Mouse (Mus musculus) c-Kit-positive CD71-negative TER-119-negative erythroid progenitor cells, embryonic 14.5 days (primary cell): ENCODE measurements around the gene Pdzd7.

Experiments
- DNase-seq: peaks from one replicate; pipeline ENCODE4 v3.0.0-alpha.2; 2013; ENCODE audit warnings: low read depth

Pdzd7 gene

GRCm38 (mm10) chr19:45045651-45046050, at the start of gene Pdzd7:
TSS of gene Pdzd7 (minus strand) at chr19:45045717.
- no peak for DNase-seq

DNA sequence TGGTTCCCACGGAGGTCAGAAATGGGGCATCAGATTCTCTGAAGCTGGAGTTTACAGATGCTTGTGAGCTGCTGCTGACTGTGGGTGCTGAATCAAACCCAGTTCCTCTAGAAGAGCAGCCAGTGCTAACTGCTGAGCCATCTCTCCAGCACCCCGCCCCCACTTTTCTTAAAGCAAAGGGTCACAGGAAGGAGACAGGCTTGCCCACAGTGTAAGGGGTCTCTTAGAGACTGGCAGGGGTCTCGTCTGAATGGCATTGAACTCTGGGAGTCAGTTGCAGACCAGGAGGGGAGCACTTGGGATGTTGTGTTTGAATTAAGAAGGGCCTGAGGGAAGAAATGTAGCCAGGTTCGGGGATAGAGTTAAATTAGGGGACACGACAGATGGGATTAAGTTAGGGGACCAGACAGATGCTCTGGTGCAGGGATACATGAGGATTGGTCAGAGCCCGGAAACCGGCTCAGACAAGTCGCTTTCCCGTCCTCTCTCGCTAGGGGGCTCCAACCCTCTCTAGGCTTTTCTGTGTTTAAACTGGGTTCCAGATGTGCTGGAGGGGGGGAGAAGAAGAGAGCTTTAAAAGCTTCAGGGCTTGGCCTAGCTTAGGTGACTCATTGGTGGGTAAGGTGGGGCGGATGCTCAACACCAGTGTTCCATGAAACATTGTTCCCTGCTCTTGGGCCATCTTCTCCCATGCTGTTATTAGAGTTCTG, 36.5 kb upstream of the Pdzd7 start:
- DNase-seq: peak; percentile 67

GRCm38 (mm10) chr19:45081279-45081678, 35.8 kb upstream of the Pdzd7 start:
- peak; percentile 62 for DNase-seq

DNA sequence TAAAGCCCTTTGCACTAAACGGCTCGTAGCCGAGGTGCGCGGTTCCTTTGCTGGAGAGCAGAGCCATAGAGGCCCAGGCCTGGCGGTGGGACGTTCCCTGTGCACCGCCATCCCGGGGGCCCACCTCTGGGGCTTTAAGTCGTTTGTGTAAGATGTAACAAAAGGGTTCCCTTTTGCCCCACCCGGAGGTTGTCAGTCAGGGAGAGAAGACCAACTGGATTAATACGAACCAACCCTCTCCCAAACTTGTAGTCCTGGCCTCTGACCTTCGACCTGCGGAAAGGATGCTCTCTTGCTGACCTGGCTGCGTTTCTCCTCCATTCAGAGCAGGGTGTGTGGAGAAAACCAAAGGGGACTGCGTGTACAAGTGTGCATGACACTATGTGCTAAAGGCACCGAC, 35.2 kb upstream of the Pdzd7 start:
- DNase-seq: no peak

DNA sequence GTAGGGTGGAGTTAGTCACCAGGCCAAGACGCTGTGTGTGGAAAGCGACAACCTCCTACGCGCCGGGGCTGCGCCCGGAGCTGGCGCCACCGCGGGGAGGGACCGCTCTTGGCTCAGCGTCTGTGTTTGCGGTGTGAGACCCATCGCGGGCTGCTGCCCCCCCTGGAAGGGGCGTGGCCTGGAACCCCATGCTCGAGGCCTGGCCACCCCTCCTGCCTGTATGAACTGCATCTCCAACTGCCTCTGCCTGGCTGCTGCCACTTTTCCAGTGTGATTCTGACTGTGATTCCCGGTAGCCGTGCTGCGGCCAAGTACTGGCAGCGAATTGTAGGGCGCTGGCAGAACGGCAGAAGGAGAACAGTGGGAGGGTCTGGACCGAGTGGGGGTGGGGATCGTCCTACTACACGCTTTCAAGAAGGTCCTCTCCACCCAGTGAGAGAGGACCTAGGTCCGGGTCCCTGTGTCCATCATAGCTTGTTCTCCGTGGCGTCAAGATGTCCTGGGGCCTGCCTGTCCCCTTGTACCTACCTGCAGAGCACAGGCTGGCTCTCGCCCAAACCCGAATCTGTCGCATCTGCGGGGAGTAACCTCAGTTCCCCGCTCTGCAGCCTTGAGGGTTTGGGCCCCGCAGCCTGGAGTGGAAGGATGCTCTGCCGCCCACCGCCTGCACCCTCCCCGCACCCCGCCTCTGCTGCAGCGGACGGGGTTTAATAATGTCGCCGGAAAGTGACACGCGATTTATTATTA, 34.4 kb upstream of the Pdzd7 start:
- DNase-seq: peak; percentile 66

GRCm38 (mm10) chr19:45078971-45079764, 33.7 kb upstream of the Pdzd7 start:
- no peak for DNase-seq

DNA sequence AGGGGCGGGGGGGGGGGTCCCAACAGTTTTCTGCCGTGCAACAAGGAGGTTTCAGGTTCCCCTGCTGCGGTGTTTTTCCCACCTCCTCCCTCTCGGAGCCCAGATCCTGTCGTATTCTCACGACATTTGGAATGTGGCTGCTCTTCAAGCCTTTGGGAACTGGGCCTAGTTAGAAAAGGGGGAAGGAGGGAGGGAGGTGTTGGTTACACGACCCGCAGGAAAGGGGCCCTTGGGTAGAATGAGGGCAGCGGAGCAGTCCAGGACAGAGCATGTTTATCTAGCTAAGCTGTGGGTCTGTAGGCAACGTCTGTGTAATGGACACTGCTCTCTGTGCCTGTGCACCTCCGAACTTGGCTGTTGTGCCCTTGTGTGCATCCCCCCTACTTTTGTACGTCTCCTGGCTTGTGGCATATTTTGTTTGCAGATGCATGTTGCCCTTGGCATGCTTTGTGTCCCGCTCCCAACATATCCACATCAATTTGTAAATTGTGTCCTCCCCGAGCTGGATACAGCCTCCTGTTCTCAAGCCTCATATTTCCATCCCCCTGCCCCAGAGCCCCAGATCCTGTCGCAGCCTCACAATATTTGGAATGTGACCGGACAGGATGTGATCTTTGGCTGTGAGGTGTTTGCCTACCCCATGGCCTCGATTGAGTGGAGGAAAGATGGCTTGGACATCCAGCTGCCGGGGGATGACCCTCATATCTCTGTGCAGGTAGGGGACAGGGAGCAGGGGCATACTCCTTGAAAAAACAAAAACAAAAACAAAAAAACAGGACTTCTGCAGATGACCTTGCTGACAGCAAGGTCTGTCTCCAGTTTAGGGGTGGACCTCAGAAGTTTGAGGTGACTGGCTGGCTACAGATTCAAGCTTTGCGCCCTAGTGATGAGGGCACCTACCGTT, 32.5 kb upstream of the Pdzd7 start:
- DNase-seq: no peak

- DNase-seq: no peak
These were observed 31.3 kb upstream of the Pdzd7 start for GRCm38 (mm10) chr19:45076586-45077510.

GRCm38 (mm10) chr19:45076036-45076575, 30.6 kb upstream of the Pdzd7 start:
- DNase-seq: no peak

DNA sequence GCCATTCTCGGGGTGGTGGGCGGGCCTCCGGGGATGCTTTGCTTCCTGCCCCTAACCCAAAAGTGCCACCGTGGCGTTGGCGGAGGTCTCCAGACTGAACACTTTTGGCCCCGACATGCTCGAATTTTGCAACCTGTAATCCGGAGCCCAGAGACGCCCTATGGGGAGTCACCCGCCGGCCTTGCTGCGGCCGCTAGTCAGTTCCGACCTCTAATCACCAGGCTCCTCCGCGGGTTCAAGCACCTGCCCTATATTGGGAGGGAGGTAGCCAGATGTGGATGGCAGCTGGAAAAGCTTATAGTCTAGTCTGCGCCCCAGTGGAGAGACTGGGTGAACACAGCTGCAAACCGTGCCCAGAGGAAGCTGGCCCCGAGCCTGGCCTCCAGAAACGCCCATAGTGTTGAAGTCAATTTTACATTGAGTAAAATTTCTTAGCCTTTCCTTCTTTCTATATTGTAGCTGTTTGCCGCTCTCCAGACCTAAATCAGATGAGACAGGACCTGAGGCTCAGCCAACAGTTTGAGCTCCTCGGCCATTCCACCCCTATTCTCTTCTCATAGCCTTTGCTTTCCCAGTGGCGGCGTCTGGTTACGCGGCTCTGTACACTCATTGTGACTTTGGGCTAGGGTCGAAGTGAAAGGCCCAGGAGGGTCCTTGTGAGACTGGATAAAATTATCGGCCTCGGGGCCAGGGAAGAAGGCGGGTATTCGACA, 30.0 kb upstream of the Pdzd7 start:
- no peak for DNase-seq

GRCm38 (mm10) chr19:45074580-45075322, 29.2 kb upstream of the Pdzd7 start, which contains the start of gene Kazald1:
TSS of gene Kazald1 (plus strand) at chr19:45075241.
- peak; percentile 75 for DNase-seq

DNA sequence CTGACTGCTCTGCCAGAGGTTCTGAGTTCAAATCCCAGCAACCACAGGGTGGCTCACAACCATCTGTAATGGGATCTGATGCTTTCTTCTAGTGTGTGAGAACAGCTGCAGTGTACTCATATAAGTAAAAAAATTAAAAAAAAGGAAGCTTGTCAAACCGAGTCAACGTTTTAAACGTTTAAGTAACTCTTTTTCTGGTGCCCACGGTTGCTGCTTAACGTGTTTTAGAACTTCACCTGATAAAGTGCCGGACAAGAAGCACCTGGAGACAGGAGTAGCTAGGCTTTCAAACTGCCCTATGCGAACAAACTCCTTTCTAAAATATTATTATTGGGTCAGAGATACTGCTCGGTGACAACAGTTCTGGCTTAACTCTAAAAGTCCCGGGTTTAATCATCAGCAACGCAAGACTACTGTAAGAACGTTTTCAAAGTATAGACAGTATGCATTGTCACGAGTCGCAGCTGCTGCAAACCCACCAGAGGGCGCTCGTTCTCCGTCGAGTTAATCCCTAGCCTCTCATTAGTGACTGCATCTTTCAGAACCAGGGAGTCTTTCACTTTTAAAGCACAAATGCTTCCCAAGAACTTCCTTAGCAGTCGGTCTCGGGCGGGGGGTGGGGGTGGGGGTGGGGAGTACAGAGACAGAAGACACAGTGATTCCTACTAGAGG, 28.5 kb upstream of the Pdzd7 start:
- peak; percentile 85 for DNase-seq

- DNase-seq: no peak
These were observed 22.4 kb upstream of the Pdzd7 start for GRCm38 (mm10) chr19:45067758-45068510.

GRCm38 (mm10) chr19:45067170-45067569, 21.7 kb upstream of the Pdzd7 start:
- DNase-seq: no peak

DNA sequence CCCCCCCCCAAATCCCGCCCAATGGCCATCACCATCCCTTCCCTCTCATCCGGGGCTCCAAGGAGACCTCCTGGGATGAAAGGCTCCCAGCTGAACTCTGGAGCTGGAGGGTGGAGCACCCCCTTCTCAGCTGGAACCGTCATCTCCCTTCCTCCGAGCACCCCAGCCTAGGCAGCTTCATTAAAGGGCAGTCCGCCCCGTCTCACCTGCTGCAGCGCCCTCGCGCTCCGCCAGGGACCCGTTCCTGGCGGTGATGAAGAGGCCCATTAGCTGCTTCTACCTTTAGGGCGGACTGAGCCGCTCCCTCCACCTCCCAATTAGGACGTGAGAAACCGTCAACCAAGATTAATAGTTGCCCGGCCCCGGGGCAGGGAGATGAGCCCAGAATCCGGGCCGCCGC, 19.7 kb upstream of the Pdzd7 start:
- DNase-seq: no peak

GRCm38 (mm10) chr19:45063565-45064292, 18.2 kb upstream of the Pdzd7 start:
- no peak for DNase-seq

- DNase-seq: no peak
These were observed 13.3 kb upstream of the Pdzd7 start for GRCm38 (mm10) chr19:45058841-45059240.
